Mouse (Mus musculus) T-cell, adult 66 days (primary cell): ENCODE measurements around the gene Sgta. TPM values are rescaled to one million over a fixed set of nuclear protein-coding genes. Genes with fewer than 3 reads are reported as not detected.

Experiments
- total RNA-seq, 2 experiments: library from RNA; stranded (reverse); gene quantifications; 3 replicates in 1 of 2; 4 replicates in 1 of 2; pipeline ENCODE4 v1.2.4; 2023

The Sgta gene
- total RNA-seq: 10 to 100 TPM; 47.1 to 52.0 TPM

GRCm38 (mm10) chr10:81059603-81060543 lies at the start of gene Sgta:
Gene Sgta, minus strand, starts transcription at chr10:81060181.

GRCm38 (mm10) chr10:81105565-81106112 lies 45.7 kb upstream of the Sgta start, which contains the start of gene Map2k2:
Gene Map2k2, plus strand, starts transcription at chr10:81105915.

GRCm38 (mm10) chr10:81069836-81070235 lies 9.9 kb upstream of the Sgta start, which contains the start of gene Thop1:
Gene Thop1, plus strand, starts transcription at chr10:81070035.

GRCm38 (mm10) chr10:81036988-81037580 lies 22.9 kb downstream of the Sgta start, which contains the start of gene Slc39a3:
Gene Slc39a3, minus strand, starts transcription at chr10:81037426.

GRCm38 (mm10) chr10:81025639-81026275 lies 34.2 kb downstream of the Sgta start, which contains the start of gene Diras1:
Gene Diras1, minus strand, starts transcription at chr10:81025662.

GRCm38 (mm10) chr10:81014393-81015384 lies 45.3 kb downstream of the Sgta start, which contains the start of gene Gng7:
Gene Gng7, minus strand, starts transcription at chr10:81014945.

Other genes with a start within 250 kb of the Sgta start
- gene Jsrp1, start 246.7 kb downstream of the Sgta start, total RNA-seq: not detected
- gene Oaz1, start 233.5 kb downstream of the Sgta start, total RNA-seq: 100 to 1,000 TPM; 571 to 578 TPM
- gene Lingo3, start 216.1 kb downstream of the Sgta start, total RNA-seq: not detected
- gene Lsm7, start 205.0 kb downstream of the Sgta start, total RNA-seq: 10 to 100 TPM; 37.9 to 40.3 TPM
- 10 to 100 TPM; 33.5 to 37.7 TPM for gene Sppl2b, start 204.9 kb downstream of the Sgta start, total RNA-seq
- not detected for gene Tmprss9, start 188.3 kb downstream of the Sgta start, total RNA-seq
- gene Timm13, start 159.2 kb downstream of the Sgta start, total RNA-seq: 10 to 100 TPM; 58.6 to 63.8 TPM
- 10 to 100 TPM; 14.0 to 15.8 TPM for gene Lmnb2, start 141.9 kb downstream of the Sgta start, total RNA-seq
- 10 to 100 TPM; 21.4 to 31.5 TPM for gene Gadd45b, start 130.1 kb downstream of the Sgta start, total RNA-seq
- not detected for gene Gng7, start 45.2 kb downstream of the Sgta start, total RNA-seq
- not detected for gene Diras1, start 34.5 kb downstream of the Sgta start, total RNA-seq
- gene Slc39a3, start 22.8 kb downstream of the Sgta start, total RNA-seq: 10 to 100 TPM; 18.7 to 21.2 TPM
- 10 to 100 TPM in 1 of 2 experiments, 1 to 10 TPM in 1; 9.4 to 11.5 TPM for gene Thop1, start 9.9 kb upstream of the Sgta start, total RNA-seq
- gene Creb3l3, start 38.7 kb upstream of the Sgta start, total RNA-seq: not detected
- gene Map2k2, start 45.7 kb upstream of the Sgta start, total RNA-seq: 100 to 1,000 TPM; 134 to 145 TPM
- 10 to 100 TPM; 75.0 to 78.0 TPM for gene Zbtb7a, start 75.0 kb upstream of the Sgta start, total RNA-seq
- gene Pias4, start 107.7 kb upstream of the Sgta start, total RNA-seq: 10 to 100 TPM; 37.2 to 43.2 TPM
- gene Eef2, start 116.5 kb upstream of the Sgta start, total RNA-seq: 1,000 to 10,000 TPM; 2,301 to 2,484 TPM
- 10 to 100 TPM; 62.4 to 62.6 TPM for gene Dapk3, start 122.8 kb upstream of the Sgta start, total RNA-seq
- not detected for gene 4930442H23Rik, start 123.7 kb upstream of the Sgta start, total RNA-seq
- not detected for gene Nmrk2, start 141.9 kb upstream of the Sgta start, total RNA-seq
- 1 to 10 TPM; 1.4 to 2.7 TPM for gene Atcay, start 170.7 kb upstream of the Sgta start, total RNA-seq
- gene Zfr2, start 173.0 kb upstream of the Sgta start, total RNA-seq: 1 to 10 TPM; 5.2 to 5.5 TPM
- 10 to 100 TPM; 16.0 to 20.8 TPM for gene Matk, start 192.8 kb upstream of the Sgta start, total RNA-seq
- gene Mrpl54, start 206.8 kb upstream of the Sgta start, total RNA-seq: 10 to 100 TPM; 78.6 to 84.0 TPM
- gene Apba3, start 206.8 kb upstream of the Sgta start, total RNA-seq: 10 to 100 TPM; 28.8 to 36.2 TPM
- gene Tjp3, start 231.4 kb upstream of the Sgta start, total RNA-seq: 1 to 10 TPM; 4.2 to 5.8 TPM
- 100 to 1,000 TPM; 104 to 118 TPM for gene Pip5k1c, start 232.8 kb upstream of the Sgta start, total RNA-seq